Mouse (Mus musculus) urinary bladder, adult 2 months (tissue): Measurements from ENCODE around the gene Ap5z1. TPM values are rescaled to one million over a fixed set of nuclear protein-coding genes. Genes with fewer than 3 reads are reported as not detected.

ENCODE experiments used
- DNase-seq: peaks from one replicate; pipeline ENCODE4 v3.0.0; 2022; ENCODE audit warnings: low spot score
- polyA plus RNA-seq: library from polyadenylated mRNA; depleted of rRNA; stranded (reverse); fragments of >200 nt; gene quantifications from 2 replicates; pipeline ENCODE4 v1.2.3, GENCODE M21; 2012; rRNA removed

The Ap5z1 gene
- polyA plus RNA-seq, 1 experiment, result 18.6 TPM

GRCm38 (mm10) chr5:142521195-142521866 lies 57.6 kb downstream of the Ap5z1 start:
- no peak for DNase-seq

GRCm38 (mm10) chr5:142524711-142525464 lies 61.1 kb downstream of the Ap5z1 start:
- DNase-seq, result no peak

Other genes starting within 250 kb of the Ap5z1 start
- gene Foxk1, start 62.4 kb upstream of the Ap5z1 start, polyA plus RNA-seq, result 13.8 and 21.3 TPM in 2 replicates
- gene Papolb, start 66.1 kb downstream of the Ap5z1 start, polyA plus RNA-seq, result 0.04 and 0.06 TPM in 2 replicates
- 2.6 and 3.4 TPM in 2 replicates for gene Radil, start 87.2 kb downstream of the Ap5z1 start, polyA plus RNA-seq
- 0.18 and 0.31 TPM in 2 replicates for gene Mmd2, start 144.9 kb downstream of the Ap5z1 start, polyA plus RNA-seq
- 41.4 and 43.4 TPM in 2 replicates for gene Wipi2, start 163.8 kb downstream of the Ap5z1 start, polyA plus RNA-seq
- 0.26 and 0.68 TPM in 2 replicates for gene Slc29a4, start 228.6 kb downstream of the Ap5z1 start, polyA plus RNA-seq